Mouse (Mus musculus): ENCODE data around the gene Gm31371.
"Not testable (repeated sequence)": the region's sequence is repeated elsewhere in the genome, so short reads cannot be mapped to it uniquely, and the experiment has no call there.

Gene Gm31371

GRCm38 (mm10) chr8:19903092-19903491 lies at the start of gene Gm31371:
Gene Gm31371 (plus strand): TSS chr8:19903392.
- not testable (repeated sequence) for DNase-seq (ENCODE audit: low spot score)

GRCm38 (mm10) chr8:19906425-19907055 lies 3.3 kb downstream of the Gm31371 start:
- not testable (repeated sequence) for DNase-seq (ENCODE audit: low spot score)

DNA sequence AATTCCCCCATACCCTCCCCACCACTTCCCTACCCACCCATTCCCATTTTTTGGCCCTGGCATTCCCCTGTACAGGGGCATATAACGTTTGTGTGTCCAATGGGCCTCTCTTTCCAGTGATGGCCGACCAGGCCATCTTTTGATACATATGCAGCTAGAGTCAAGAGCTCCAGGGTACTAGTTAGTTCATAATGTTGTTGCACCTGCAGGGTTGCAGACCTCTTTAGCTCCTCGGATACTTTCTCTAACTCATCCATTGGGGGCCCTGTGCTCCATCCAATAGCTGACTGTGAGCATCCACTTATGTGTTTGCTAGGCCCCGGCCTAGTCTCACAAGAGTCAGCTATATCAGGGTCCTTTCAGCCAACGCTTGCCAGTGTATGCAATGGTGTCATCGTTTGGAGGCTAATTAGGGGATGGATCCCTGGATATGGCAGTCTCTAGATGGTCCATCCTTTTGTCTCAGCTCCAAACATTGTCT lies 5.7 kb downstream of the Gm31371 start:
- DNase-seq (ENCODE audit: low spot score), result not testable (repeated sequence)

- DNase-seq (ENCODE audit: low spot score), result not testable (repeated sequence)
Observed at GRCm38 (mm10) chr8:19919086-19919485, 15.9 kb downstream of the Gm31371 start.

- DNase-seq (ENCODE audit: low spot score), result not testable (repeated sequence)
Observed at GRCm38 (mm10) chr8:19934274-19934673, 31.1 kb downstream of the Gm31371 start.

DNA sequence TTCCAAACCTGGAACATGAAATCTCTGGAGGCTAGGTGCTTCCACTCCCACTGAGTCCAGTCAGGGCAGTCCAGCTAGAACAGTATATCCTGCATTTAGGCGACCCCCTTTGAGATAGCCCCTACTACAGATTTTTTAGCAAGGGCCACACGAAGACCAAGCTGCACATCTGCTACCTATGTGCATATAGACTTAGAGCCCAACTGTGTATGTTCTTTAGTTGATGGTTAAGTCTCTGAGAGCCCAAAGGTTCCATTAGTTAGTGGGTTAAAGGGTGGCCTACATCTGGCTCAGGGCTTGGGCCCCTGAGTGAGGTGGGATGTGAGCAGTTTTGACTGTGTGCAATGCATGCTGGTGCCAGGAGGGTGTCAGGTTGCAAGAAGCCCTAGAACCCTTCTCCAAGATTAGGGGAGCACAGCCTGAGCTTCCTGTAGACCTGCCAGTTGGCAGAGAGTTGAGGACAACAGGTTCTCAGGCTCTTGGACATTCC lies 32.4 kb downstream of the Gm31371 start:
- not testable (repeated sequence) for DNase-seq (ENCODE audit: low spot score)

- DNase-seq (ENCODE audit: low spot score), result no peak
Observed at GRCm38 (mm10) chr8:19960935-19961334, 57.7 kb downstream of the Gm31371 start.

GRCm38 (mm10) chr8:19963766-19964165 lies 60.6 kb downstream of the Gm31371 start:
- DNase-seq (ENCODE audit: low spot score), result not testable (repeated sequence)

DNA sequence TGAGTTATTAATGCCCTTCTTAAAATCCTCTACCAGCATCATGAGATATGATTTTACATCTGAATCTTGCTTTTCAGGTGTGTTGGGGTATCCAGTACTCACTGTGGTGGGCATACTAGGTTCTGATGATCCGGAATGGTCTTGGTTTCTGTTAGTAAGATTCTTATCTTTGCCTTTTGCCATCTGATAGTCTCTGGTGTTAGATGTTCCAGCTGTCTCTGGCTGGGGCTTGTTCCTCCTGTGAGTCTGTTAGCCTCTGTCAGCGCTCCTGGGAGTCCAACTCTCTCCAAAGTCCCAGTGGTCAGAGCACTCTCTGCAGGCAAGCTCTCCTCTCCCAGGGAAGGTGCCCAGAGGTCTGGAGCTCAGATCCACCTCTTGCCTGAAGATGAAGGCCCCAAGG lies 65.0 kb downstream of the Gm31371 start:
- DNase-seq (ENCODE audit: low spot score), result not testable (repeated sequence)

DNA sequence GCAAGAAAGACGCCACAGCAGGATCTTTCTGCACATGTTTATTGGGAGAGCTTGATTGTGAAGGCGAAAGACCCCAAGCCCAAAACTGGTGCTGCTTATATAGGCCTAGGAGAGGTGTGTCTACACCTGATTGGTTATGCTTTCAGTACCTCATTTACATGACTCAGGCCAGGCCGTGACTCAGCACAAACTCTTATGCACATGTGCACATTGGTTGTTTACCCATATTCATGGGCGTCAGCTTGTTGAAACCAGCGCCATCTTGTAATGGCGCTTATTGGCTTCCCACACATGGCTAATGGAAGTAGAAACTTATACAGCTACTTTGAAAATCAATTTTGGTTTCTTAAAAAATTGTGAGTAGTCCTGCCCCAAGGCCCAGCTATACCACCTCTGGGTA lies 72.0 kb downstream of the Gm31371 start:
- DNase-seq (ENCODE audit: low spot score), result not testable (repeated sequence)

Measured in MN1 (cell line).